Mouse (Mus musculus): ENCODE results near the gene Ankle1. TPM values are rescaled to one million over a fixed set of nuclear protein-coding genes. Genes with fewer than 3 reads are reported as not detected.
"Not testable (repeated sequence)": the region's sequence is repeated elsewhere in the genome, so short reads cannot be mapped to it uniquely, and the experiment has no call there.

The Ankle1 gene
- total RNA-seq, 2 experiments from 2014 or later: 1.7 to 2.1 TPM

DNA sequence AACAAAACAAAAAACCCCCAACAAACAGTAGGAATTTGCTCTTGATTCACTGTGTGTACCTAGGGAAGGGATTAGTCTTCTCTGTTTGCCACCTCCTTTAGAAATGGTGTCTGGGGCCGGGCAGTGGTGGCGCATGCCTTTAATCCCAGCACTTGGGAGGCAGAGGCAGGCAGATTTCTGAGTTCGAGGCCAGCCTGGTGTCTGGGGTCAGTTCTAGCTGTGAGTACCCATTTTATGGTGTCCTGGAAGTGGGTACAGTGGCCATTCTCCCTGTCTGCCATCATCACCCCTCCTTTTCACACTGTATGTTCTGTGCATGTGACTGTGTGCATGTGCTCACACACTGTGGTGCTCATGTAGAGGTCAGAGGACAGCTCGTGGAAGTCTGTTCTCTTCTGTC lies 2.4 kb downstream of the Ankle1 start:
- no peak for DNase-seq

GRCm38 (mm10) chr8:71411535-71412273 lies 5.9 kb downstream of the Ankle1 start:
- DNase-seq: no peak

- DNase-seq: no peak
Observed at GRCm38 (mm10) chr8:71422121-71422520, 16.3 kb downstream of the Ankle1 start.

- not testable (repeated sequence) for DNase-seq
Observed at GRCm38 (mm10) chr8:71432935-71433334, 27.1 kb downstream of the Ankle1 start.

GRCm38 (mm10) chr8:71437041-71437440 lies 31.2 kb downstream of the Ankle1 start:
- no peak for DNase-seq

DNA sequence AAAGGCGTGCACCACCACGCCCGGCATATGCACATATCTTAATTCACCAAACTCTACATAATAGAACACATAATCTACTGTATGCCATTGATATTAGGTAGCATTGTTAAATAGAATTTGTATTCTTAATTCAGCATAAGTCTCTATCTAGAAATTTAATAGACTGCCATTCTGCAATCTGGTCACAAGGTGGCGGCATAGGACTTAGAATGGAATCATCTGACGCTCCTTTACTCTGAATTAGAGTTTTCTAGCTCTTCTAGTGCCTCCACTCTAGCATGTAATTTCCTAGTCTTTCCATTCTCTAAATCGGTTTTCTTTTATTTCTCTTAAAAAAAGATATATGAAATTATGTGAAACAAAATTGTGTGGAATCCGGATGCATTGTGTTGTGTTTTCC lies 35.6 kb downstream of the Ankle1 start:
- DNase-seq: peak; percentile 47

DNA sequence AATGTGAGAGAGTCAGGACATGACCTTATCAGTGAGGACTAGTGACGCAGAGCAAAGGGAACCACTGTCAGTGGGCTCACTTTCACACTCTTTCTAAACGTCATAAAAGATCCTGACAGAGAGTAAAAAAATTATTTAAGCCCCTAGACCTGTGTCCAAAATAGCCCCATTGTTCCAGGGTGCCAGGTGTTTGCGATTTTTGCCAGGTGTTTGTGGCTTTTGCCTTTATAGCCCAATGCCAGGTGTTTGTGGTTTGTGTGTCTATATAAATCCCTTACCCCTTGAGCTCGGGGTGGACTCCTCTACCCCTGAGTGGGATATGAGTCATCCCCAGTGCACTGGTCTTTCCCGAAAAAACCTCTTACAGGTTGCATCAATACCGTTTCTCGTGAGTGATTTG lies 39.3 kb downstream of the Ankle1 start:
- no peak for DNase-seq

- no peak for DNase-seq
Observed at GRCm38 (mm10) chr8:71451337-71451736, 45.5 kb downstream of the Ankle1 start.

DNA sequence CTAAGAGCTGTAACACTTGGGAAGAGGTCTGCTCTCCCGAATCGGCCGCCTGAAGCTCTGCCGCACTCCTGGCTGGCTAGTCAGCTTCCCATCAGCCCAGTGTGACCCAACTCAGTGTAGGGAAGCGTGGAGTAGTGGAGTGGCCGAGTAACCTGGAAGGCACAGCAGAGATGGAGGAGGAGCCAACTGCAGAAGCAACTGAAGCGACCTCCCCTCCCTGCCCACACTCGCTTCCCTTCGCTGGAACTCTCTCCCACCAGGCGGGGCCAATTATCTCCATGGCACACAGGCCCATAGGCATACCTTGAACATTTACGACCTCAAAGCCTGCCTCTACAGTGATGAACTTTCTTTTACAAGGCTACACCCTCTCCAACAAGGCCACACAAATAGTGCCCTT lies 46.0 kb downstream of the Ankle1 start:
- no peak for DNase-seq

GRCm38 (mm10) chr8:71452669-71453068 lies 46.9 kb downstream of the Ankle1 start:
- no peak for DNase-seq

DNA sequence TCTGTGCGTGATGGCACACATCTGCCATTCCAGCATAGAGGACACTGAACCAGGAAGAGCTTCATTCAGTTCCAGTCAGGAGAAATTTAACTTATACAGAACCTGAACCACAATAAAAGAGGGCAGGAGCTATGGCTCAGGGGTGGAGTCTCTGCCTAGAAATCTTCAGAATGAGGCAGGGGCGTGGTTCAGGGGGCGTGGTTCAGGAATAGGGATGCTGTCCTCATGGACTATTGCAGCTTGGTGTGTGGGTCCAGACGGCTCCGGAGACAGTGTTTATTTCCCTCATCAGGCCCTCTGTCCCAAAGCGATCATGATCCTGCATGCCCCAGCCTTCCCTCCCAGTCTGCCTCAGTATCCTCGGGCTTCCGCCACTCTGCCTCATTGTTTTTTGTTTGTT lies 48.9 kb downstream of the Ankle1 start:
- DNase-seq: no peak

GRCm38 (mm10) chr8:71456906-71457305 lies 51.1 kb downstream of the Ankle1 start:
- no peak for DNase-seq

DNA sequence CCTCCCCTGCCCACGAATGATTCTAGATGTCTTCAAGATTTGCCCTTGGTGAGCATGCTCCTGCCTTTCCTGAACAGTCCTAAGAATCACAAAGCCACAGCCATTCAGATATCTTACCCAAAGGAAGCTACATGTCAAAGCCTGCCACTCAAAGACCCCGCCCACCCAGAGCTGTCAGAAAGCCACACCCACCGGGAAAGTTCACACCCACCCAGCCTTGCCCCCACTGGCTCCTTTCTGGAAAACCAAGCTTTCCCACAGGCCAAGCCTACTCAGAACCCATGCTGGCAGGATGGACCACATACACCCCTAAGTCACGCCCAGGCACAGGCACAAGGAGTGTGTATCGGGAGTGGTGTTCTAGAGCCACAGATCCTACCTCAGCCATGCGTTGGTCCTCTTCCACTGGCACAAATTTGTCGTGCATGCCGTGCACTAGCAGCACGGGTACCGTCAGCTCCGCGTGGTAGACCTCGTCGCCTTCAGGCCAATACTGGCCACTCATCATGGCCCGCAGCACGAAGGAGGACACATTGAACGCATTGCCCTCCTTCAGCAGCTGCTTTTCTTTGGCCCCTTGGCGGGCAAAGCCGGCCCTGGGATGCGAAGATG lies 52.0 kb downstream of the Ankle1 start:
- no peak for DNase-seq

Other genes starting within 250 kb of the Ankle1 start
- gene Myo9b, start 133.3 kb upstream of the Ankle1 start, total RNA-seq (2021): 10 to 100 TPM; 17.6 to 25.9 TPM
- gene Haus8, start 133.1 kb upstream of the Ankle1 start, total RNA-seq (2021): 10 to 100 TPM; 10.0 to 10.3 TPM
- 100 to 1,000 TPM; 124 to 132 TPM for gene Use1, start 39.2 kb upstream of the Ankle1 start, total RNA-seq (2021)
- 1 to 10 TPM; 7.4 to 8.1 TPM for gene Ocel1, start 34.7 kb upstream of the Ankle1 start, total RNA-seq (2021)
- gene Nr2f6, start 24.1 kb upstream of the Ankle1 start, total RNA-seq (2021): 10 to 100 TPM; 23.2 to 29.7 TPM
- gene Ushbp1, start 10.2 kb upstream of the Ankle1 start, total RNA-seq (2021): 10 to 100 TPM; 11.7 to 18.1 TPM
- gene Babam1, start 9.1 kb upstream of the Ankle1 start, total RNA-seq (2021): 10 to 100 TPM; 68.5 to 70.4 TPM
- 10 to 100 TPM; 36.1 to 38.9 TPM for gene Abhd8, start 57.6 kb downstream of the Ankle1 start, total RNA-seq (2021)
- 10 to 100 TPM; 34.7 to 39.7 TPM for gene Mrpl34, start 58.9 kb downstream of the Ankle1 start, total RNA-seq (2021)
- gene Dda1, start 63.2 kb downstream of the Ankle1 start, total RNA-seq (2021): 10 to 100 TPM; 34.8 to 35.8 TPM
- 10 to 100 TPM; 16.6 to 20.1 TPM for gene Ano8, start 80.0 kb downstream of the Ankle1 start, total RNA-seq (2021)
- gene Gtpbp3, start 82.1 kb downstream of the Ankle1 start, total RNA-seq (2021): 10 to 100 TPM in 1 of 2 experiments, 1 to 10 TPM in 1; 8.8 to 12.4 TPM
- 10 to 100 TPM; 10.7 to 14.2 TPM for gene Plvap, start 105.7 kb downstream of the Ankle1 start, total RNA-seq (2021)
- gene Ccdc194, start 119.7 kb downstream of the Ankle1 start, total RNA-seq (2021): 1 to 10 TPM in 1 of 2 experiments, under 1 TPM in 1; 0.21 to 2.5 TPM
- gene Bst2, start 131.4 kb downstream of the Ankle1 start, total RNA-seq (2021): 10 to 100 TPM; 10.0 to 12.0 TPM
- gene Mvb12a, start 136.9 kb downstream of the Ankle1 start, total RNA-seq (2021): 10 to 100 TPM; 21.8 to 25.5 TPM
- under 1 TPM in 1 of 2 experiments, not detected in 1; 0.14 TPM for gene Tmem221, start 152.9 kb downstream of the Ankle1 start, total RNA-seq (2021)
- gene Nxnl1, start 160.6 kb downstream of the Ankle1 start, total RNA-seq (2021): under 1 TPM in 1 of 2 experiments, not detected in 1; 0.14 TPM
- gene Slc27a1, start 162.9 kb downstream of the Ankle1 start, total RNA-seq (2021): 10 to 100 TPM; 39.7 to 41.1 TPM
- 10 to 100 TPM; 49.3 to 54.5 TPM for gene Pgls, start 186.2 kb downstream of the Ankle1 start, total RNA-seq (2021)
- gene Fam129c, start 191.6 kb downstream of the Ankle1 start, total RNA-seq (2021): 1 to 10 TPM in 1 of 2 experiments, under 1 TPM in 1; 0.40 to 3.3 TPM
- 10 to 100 TPM; 43.3 to 56.1 TPM for gene Colgalt1, start 205.0 kb downstream of the Ankle1 start, total RNA-seq (2021)

All from gastrocnemius, postnatal 10 days (tissue).